Comparison of ENCODE assay signal across 26 mouse cellular contexts in genomic region chr14:16255745-16256144, GRCm38 (mm10). TPM values are rescaled to one million over a fixed set of nuclear protein-coding genes. Genes with fewer than 3 reads are reported as not detected.
DNase-seq lines count a peak whose midpoint lies in the region; ATAC-seq and TF ChIP-seq lines count a peak whose summit lies in the region.
"Had no signal": no experiment of that assay in that cellular context is flagged by ENCODE, and none has a peak within 500 bp of the region (broad histone marks: within the 10 kb centered on the region; RNA-seq: fewer than 3 reads in every experiment).

No protein-coding gene starts in this region.

- ATAC-seq in liver, embryonic 12.5 days: no peak
- ATAC-seq in liver, postnatal 0 days: no peak
- peak; percentile 34 for ATAC-seq in activated CD4-positive, CD25-positive, alpha-beta regulatory T cell, adult 4 months
- no peak for ATAC-seq in liver, embryonic 16.5 days (ENCODE audit: low read depth)
- ATAC-seq: forebrain, embryonic 14.5 days had no signal

- TF ChIP-seq CTCF in liver, postnatal 0 days (IDR thresholded peaks at IDR 0.05; ENCODE audit: low read depth): no peak
- no peak for TF ChIP-seq CTCF in gastrocnemius, adult 2 months (IDR thresholded peaks at IDR 0.05)

- 60% methylated on average over 3 of the region's 3 CpGs for WGBS in liver, embryonic 12.5 days (ENCODE audit: insufficient replicate concordance)
- WGBS in liver, postnatal 0 days (ENCODE audit: insufficient replicate concordance): 54% methylated on average over 3 of the region's 3 CpGs
- 38% methylated on average over 3 of the region's 3 CpGs for WGBS in liver, embryonic 16.5 days (ENCODE audit: insufficient replicate concordance)

- peaks cover 55% of the 10 kb centered on the region for H3K36me3 ChIP-seq in liver, embryonic 12.5 days
- peaks cover 13% of the 10 kb centered on the region for H3K36me3 ChIP-seq in liver, postnatal 0 days (replicated peaks; ENCODE audit: insufficient read depth, low read length)
- peaks cover 5% of the 10 kb centered on the region; the same call in 1 of the 2 replicates for H3K36me3 ChIP-seq in liver, embryonic 16.5 days (ENCODE audit: control insufficient read depth, insufficient read depth)

- intact Hi-C loops in gastrocnemius, adult 2 months (cut with DNase I): no loop called here

- TF ChIP-seq EP300 in liver, postnatal 0 days (IDR thresholded peaks at IDR 0.05; ENCODE audit: low read depth): no peak

- peaks cover 26% of the 10 kb centered on the region for H3K4me1 ChIP-seq in liver, embryonic 12.5 days
- H3K4me1 ChIP-seq in liver, postnatal 0 days (ENCODE audit: insufficient read depth): peaks cover 5% of the 10 kb centered on the region
- peaks cover 5% of the 10 kb centered on the region for H3K4me1 ChIP-seq in liver, embryonic 16.5 days (ENCODE audit: control insufficient read depth, low read depth, low read length)
- H3K4me1 ChIP-seq: hindbrain, embryonic 12.5 days; limb, embryonic 12.5 days; midbrain, embryonic 12.5 days; neural tube, embryonic 12.5 days had no signal

- H3K4me3 ChIP-seq in liver, embryonic 12.5 days: no peak overlapping the region
- no peak overlapping the region for H3K4me3 ChIP-seq in liver, postnatal 0 days (ENCODE audit: low read depth, low read length)
- no peak overlapping the region for H3K4me3 ChIP-seq in liver, embryonic 16.5 days (ENCODE audit: low read depth, low read length)
- no peak overlapping the region for H3K4me3 ChIP-seq in gastrocnemius, adult 2 months
- H3K4me3 ChIP-seq: hindbrain, embryonic 12.5 days; limb, embryonic 12.5 days; liver, embryonic 15.5 days; midbrain, embryonic 12.5 days; neural tube, embryonic 12.5 days had no signal

- no peak overlapping the region for H3K9ac ChIP-seq in liver, embryonic 12.5 days
- no peak overlapping the region for H3K9ac ChIP-seq in liver, postnatal 0 days (replicated peaks)
- H3K9ac ChIP-seq in liver, embryonic 16.5 days (ENCODE audit: low read depth, low read length): no peak overlapping the region
- H3K9ac ChIP-seq: hindbrain, embryonic 12.5 days; limb, embryonic 12.5 days; liver, embryonic 15.5 days; midbrain, embryonic 12.5 days; neural tube, embryonic 12.5 days had no signal

- 0 out of 2 replicates have a peak overlapping the region, but pooled peaks have one; percentile 30 for H3K27ac ChIP-seq in liver, embryonic 12.5 days
- no peak overlapping the region for H3K27ac ChIP-seq in liver, postnatal 0 days (ENCODE audit: low read depth)
- H3K27ac ChIP-seq in liver, embryonic 16.5 days (ENCODE audit: low read length): 0 out of 2 replicates have a peak overlapping the region, but pooled peaks have one; percentile 19
- H3K27ac ChIP-seq in gastrocnemius, adult 2 months: no peak overlapping the region
- H3K27ac ChIP-seq: hindbrain, embryonic 12.5 days; kidney, postnatal 0 days; limb, embryonic 12.5 days; liver, embryonic 15.5 days; macrophage; midbrain, embryonic 12.5 days; neural tube, embryonic 12.5 days had no signal

- H3K4me2 ChIP-seq in liver, embryonic 12.5 days: no peak overlapping the region
- H3K4me2 ChIP-seq in liver, postnatal 0 days (ENCODE audit: low read depth, low read length): no peak overlapping the region
- no peak overlapping the region for H3K4me2 ChIP-seq in liver, embryonic 16.5 days (ENCODE audit: low read depth, low read length)
- H3K4me2 ChIP-seq: heart, embryonic 11.5 days; hindbrain, embryonic 12.5 days; limb, embryonic 12.5 days; liver, embryonic 15.5 days; midbrain, embryonic 12.5 days; neural tube, embryonic 12.5 days had no signal

- H3K27me3 ChIP-seq in liver, embryonic 12.5 days (replicated peaks): no peaks in the 10 kb centered on the region
- no peaks in the 10 kb centered on the region for H3K27me3 ChIP-seq in liver, postnatal 0 days (ENCODE audit: insufficient read depth, low read length)
- no peaks in the 10 kb centered on the region for H3K27me3 ChIP-seq in liver, embryonic 16.5 days (ENCODE audit: control insufficient read depth, insufficient read depth, low read depth, low read length)
- H3K27me3 ChIP-seq: hindbrain, embryonic 12.5 days; limb, embryonic 12.5 days; liver, embryonic 15.5 days; midbrain, embryonic 12.5 days; neural tube, embryonic 12.5 days had no signal

- H3K9me3 ChIP-seq in liver, embryonic 12.5 days (replicated peaks): no peaks in the 10 kb centered on the region
- H3K9me3 ChIP-seq in liver, postnatal 0 days (ENCODE audit: low read length): no peaks in the 10 kb centered on the region
- H3K9me3 ChIP-seq in liver, embryonic 16.5 days (replicated peaks; ENCODE audit: control insufficient read depth, low read length): no peaks in the 10 kb centered on the region
- H3K9me3 ChIP-seq: hindbrain, embryonic 12.5 days; limb, embryonic 12.5 days; liver, embryonic 15.5 days; midbrain, embryonic 12.5 days; neural tube, embryonic 12.5 days had no signal

- DNase-seq in liver, postnatal 0 days: no peak
- no peak for DNase-seq in urinary bladder, adult 18-20 months (ENCODE audit: low spot score in 2 of 2)
- no peak for DNase-seq in gastrocnemius, adult 2 months
- DNase-seq in Muller cell, postnatal 12 days (ENCODE audit: inconsistent ontology term): no peak
- no peak for DNase-seq in MN1 (ENCODE audit: low spot score)
- DNase-seq: adrenal gland, postnatal 10 days; B cell, adult 2 months; cerebellum, adult 2 months; cerebellum, postnatal 36 days; heart, adult 11 months; heart, postnatal 10 days; right cerebral cortex, postnatal 14 days; spleen, adult 18-20 months; thymus, postnatal 14 days had no signal

RNA-seq across cellular contexts. Expression of gene Oxsm, which starts 6.1 kb away (rescaled TPM):
- polyA plus RNA-seq in liver, embryonic 12.5 days (2016; fragmentation: Nextera tagmentation; extraction: Ambion mirVana): 1.7 and 1.9 TPM in 2 replicates
- polyA plus RNA-seq in liver, postnatal 0 days (2015; fragmentation: Nextera tagmentation; extraction: Ambion mirVana): 2.9 and 3.2 TPM in 2 replicates
- 1 to 10 TPM; 5.1 to 5.3 TPM for polyA plus RNA-seq in activated CD4-positive, CD25-positive, alpha-beta regulatory T cell, adult 4 months (2017; shearing (Covaris generic))
- polyA plus RNA-seq in liver, embryonic 16.5 days (2015; fragmentation: Nextera tagmentation; extraction: Ambion mirVana): 2.6 and 2.8 TPM in 2 replicates
- total RNA-seq in gastrocnemius, adult 2 months (2021): 10 to 100 TPM in 1 of 2 experiments, 1 to 10 TPM in 1; 8.8 to 13.6 TPM

RNA-seq across cellular contexts. Expression of gene Ngly1, which starts 6.7 kb away (rescaled TPM):
- polyA plus RNA-seq in liver, embryonic 12.5 days (2016; fragmentation: Nextera tagmentation; extraction: Ambion mirVana): 22.0 and 23.0 TPM in 2 replicates
- 19.9 and 20.0 TPM in 2 replicates for polyA plus RNA-seq in liver, postnatal 0 days (2015; fragmentation: Nextera tagmentation; extraction: Ambion mirVana)
- 10 to 100 TPM; 70.5 to 98.9 TPM for polyA plus RNA-seq in activated CD4-positive, CD25-positive, alpha-beta regulatory T cell, adult 4 months (2017; shearing (Covaris generic))
- 17.8 and 21.5 TPM in 2 replicates for polyA plus RNA-seq in liver, embryonic 16.5 days (2015; fragmentation: Nextera tagmentation; extraction: Ambion mirVana)
- 10 to 100 TPM; 46.7 to 52.5 TPM for total RNA-seq in gastrocnemius, adult 2 months (2021)

Comparison
In these comparisons a context has a peak if more than half of its experiments do, and no peak if none do; other contexts are left out.
1. H3K27ac ChIP-seq: peak in liver, embryonic 12.5 days (single experiment) and liver, embryonic 16.5 days (single experiment); none in liver, postnatal 0 days (single experiment) and gastrocnemius, adult 2 months (single experiment).